Mouse (Mus musculus) naive thymus-derived CD4-positive, alpha-beta T cell, adult 2 months (primary cell): ENCODE data around the gene Dnase2a.

Experiments used
- DNase-seq: peaks from one replicate; pipeline ENCODE4 v3.0.0-alpha.2; 2011; ENCODE audit warnings: low read depth

The Dnase2a gene

DNA sequence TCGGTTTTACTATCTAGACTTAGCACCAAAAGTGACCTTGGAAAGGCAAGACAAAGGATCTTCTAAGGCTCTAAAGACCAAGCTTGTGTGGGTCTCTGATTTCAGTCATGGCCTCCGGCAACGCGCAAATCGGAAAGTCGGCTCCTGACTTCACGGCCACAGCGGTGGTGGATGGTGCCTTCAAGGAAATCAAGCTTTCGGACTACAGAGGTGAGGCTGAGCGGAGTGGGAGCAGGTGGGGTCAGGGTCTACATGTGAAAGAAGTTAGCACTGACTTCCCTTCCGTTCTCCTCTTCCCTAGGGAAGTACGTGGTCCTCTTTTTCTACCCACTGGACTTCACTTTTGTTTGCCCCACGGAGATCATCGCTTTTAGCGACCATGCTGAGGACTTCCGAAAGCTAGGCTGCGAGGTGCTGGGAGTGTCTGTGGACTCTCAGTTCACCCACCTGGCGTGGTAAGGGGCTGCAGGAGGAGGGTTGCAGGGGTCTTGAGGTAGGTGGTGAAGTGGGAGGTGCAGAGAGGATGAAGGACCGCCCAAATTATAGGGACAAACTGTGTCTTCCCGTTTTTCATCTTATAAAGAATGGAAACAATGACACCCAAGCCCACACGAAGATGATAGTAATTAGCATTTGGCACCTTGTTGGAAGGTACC, 61.9 kb downstream of the Dnase2a start:
- no peak for DNase-seq

DNA sequence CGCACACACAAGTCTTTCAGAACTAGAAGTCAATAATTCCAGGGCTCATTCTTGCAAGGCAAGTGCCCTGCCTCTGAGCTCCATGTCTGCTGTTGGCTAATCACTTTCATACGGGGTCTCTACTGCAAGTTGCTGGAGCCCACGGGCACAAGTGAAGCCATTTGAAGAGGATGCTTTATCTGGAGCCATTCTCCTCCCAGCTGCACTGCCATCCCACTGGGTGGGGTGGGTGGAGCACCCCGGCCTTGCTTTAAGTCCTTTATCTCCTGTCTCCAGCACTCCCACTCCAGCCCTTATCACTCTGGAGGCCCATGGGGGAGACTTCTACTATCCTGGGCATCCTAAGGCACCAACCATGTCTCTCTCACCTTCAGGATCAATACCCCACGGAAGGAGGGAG, 62.6 kb downstream of the Dnase2a start:
- DNase-seq, result no peak
